Mouse (Mus musculus): ENCODE data around the gene E130208F15Rik. TPM values are rescaled to one million over a fixed set of nuclear protein-coding genes. Genes with fewer than 3 reads are reported as not detected.

E130208F15Rik gene
- total RNA-seq, 2 experiments from 2014 or later: 0.32 to 0.55 TPM

GRCm38 (mm10) chr7:30328379-30328778 is 6.8 kb downstream of the E130208F15Rik start:
- DNase-seq (ENCODE audit: low spot score in 2 of 2): no peak
- intact Hi-C loops (cut with DNase I): no loop called here

GRCm38 (mm10) chr7:30331887-30332286 is 10.3 kb downstream of the E130208F15Rik start:
- intact Hi-C loops (cut with DNase I): no loop called here
- peak; percentile 92 to 98 for DNase-seq (ENCODE audit: low spot score in 2 of 2)

GRCm38 (mm10) chr7:30332622-30333259 is 11.2 kb downstream of the E130208F15Rik start:
- DNase-seq (ENCODE audit: low spot score in 2 of 2): no peak
- intact Hi-C loops (cut with DNase I): no loop called here

GRCm38 (mm10) chr7:30333436-30333835 is 11.9 kb downstream of the E130208F15Rik start:
- intact Hi-C loops (cut with DNase I): no loop called here
- DNase-seq (ENCODE audit: low spot score in 2 of 2): peak; percentile 85 to 86

- intact Hi-C loops (cut with DNase I): no loop called here
- DNase-seq (ENCODE audit: low spot score in 2 of 2): no peak
These were observed 13.0 kb downstream of the E130208F15Rik start for GRCm38 (mm10) chr7:30334563-30334962.

GRCm38 (mm10) chr7:30335688-30336087 is 14.1 kb downstream of the E130208F15Rik start:
- intact Hi-C loops (cut with DNase I): loop anchor here (2.0 kb wide), 1 partner anchor 95 kb away; no protein-coding TSS in a partner anchor
- peak in 1 of 2 experiments; percentile 49 for DNase-seq (ENCODE audit: low spot score in 2 of 2)

GRCm38 (mm10) chr7:30336384-30336783 is 14.8 kb downstream of the E130208F15Rik start:
- DNase-seq (ENCODE audit: low spot score in 2 of 2): peak; percentile 89 to 94
- intact Hi-C loops (cut with DNase I): loop anchor here (2.0 kb wide), 1 partner anchor 94 kb away; no protein-coding TSS in a partner anchor

GRCm38 (mm10) chr7:30339432-30340109 is 18.0 kb downstream of the E130208F15Rik start:
- DNase-seq (ENCODE audit: low spot score in 2 of 2): no peak

GRCm38 (mm10) chr7:30346635-30347379 is 25.3 kb downstream of the E130208F15Rik start:
- intact Hi-C loops (cut with DNase I): no loop called here

More at GRCm38 (mm10) chr7:30339432-30340109, 18.0 kb downstream of the E130208F15Rik start:
- intact Hi-C loops (cut with DNase I): no loop called here

GRCm38 (mm10) chr7:30347828-30348227 is 26.3 kb downstream of the E130208F15Rik start:
- peak; percentile 89 to 93 for DNase-seq (ENCODE audit: low spot score in 2 of 2)
- intact Hi-C loops (cut with DNase I): no loop called here

More at GRCm38 (mm10) chr7:30346635-30347379, 25.3 kb downstream of the E130208F15Rik start:
- no peak for DNase-seq (ENCODE audit: low spot score in 2 of 2)

GRCm38 (mm10) chr7:30353279-30353822 is 31.8 kb downstream of the E130208F15Rik start:
- DNase-seq (ENCODE audit: low spot score in 2 of 2): peak; percentile 70 to 74
- intact Hi-C loops (cut with DNase I): no loop called here

GRCm38 (mm10) chr7:30354059-30354458 is 32.5 kb downstream of the E130208F15Rik start:
- DNase-seq (ENCODE audit: low spot score in 2 of 2): no peak
- intact Hi-C loops (cut with DNase I): no loop called here

GRCm38 (mm10) chr7:30358378-30359186 is 37.0 kb downstream of the E130208F15Rik start:
- intact Hi-C loops (cut with DNase I): no loop called here

GRCm38 (mm10) chr7:30359276-30359865 is 37.8 kb downstream of the E130208F15Rik start:
- no peak for DNase-seq (ENCODE audit: low spot score in 2 of 2)
- intact Hi-C loops (cut with DNase I): no loop called here

More at GRCm38 (mm10) chr7:30358378-30359186, 37.0 kb downstream of the E130208F15Rik start:
- DNase-seq (ENCODE audit: low spot score in 2 of 2): no peak

- no peak for DNase-seq (ENCODE audit: low spot score in 2 of 2)
- intact Hi-C loops (cut with DNase I): no loop called here
These were observed 38.5 kb downstream of the E130208F15Rik start for GRCm38 (mm10) chr7:30360028-30360427.

GRCm38 (mm10) chr7:30362652-30363343 is 41.3 kb downstream of the E130208F15Rik start, which contains the start of gene Lrfn3:
Lrfn3 (minus strand) TSS chr7:30362772.
- peak; percentile 74 to 86 for DNase-seq (ENCODE audit: low spot score in 2 of 2)
- intact Hi-C loops (cut with DNase I): no loop called here

GRCm38 (mm10) chr7:30363344-30363738 is 41.8 kb downstream of the E130208F15Rik start:
- intact Hi-C loops (cut with DNase I): no loop called here
- no peak for DNase-seq (ENCODE audit: low spot score in 2 of 2)

GRCm38 (mm10) chr7:30367466-30367865 is 45.9 kb downstream of the E130208F15Rik start:
- DNase-seq (ENCODE audit: low spot score in 2 of 2): no peak
- intact Hi-C loops (cut with DNase I): no loop called here

Data from left cerebral cortex, postnatal 25 days (tissue).